Mouse (Mus musculus): ENCODE results near the gene Nfkb1. TPM values are rescaled to one million over a fixed set of nuclear protein-coding genes. Genes with fewer than 3 reads are reported as not detected.

Gene Nfkb1
- total and polyA plus RNA-seq, 2 experiments from 2014 or later: 4.2 to 26.2 TPM

GRCm38 (mm10) chr3:135692999-135693398, 1.7 kb upstream of the Nfkb1 start:
- peak; percentile 59 for DNase-seq (ENCODE audit: low spot score)
- WGBS: 15% methylated on average over 3 of the region's 3 CpGs
- ATAC-seq (ENCODE audit: low FRiP score): no peak

DNA sequence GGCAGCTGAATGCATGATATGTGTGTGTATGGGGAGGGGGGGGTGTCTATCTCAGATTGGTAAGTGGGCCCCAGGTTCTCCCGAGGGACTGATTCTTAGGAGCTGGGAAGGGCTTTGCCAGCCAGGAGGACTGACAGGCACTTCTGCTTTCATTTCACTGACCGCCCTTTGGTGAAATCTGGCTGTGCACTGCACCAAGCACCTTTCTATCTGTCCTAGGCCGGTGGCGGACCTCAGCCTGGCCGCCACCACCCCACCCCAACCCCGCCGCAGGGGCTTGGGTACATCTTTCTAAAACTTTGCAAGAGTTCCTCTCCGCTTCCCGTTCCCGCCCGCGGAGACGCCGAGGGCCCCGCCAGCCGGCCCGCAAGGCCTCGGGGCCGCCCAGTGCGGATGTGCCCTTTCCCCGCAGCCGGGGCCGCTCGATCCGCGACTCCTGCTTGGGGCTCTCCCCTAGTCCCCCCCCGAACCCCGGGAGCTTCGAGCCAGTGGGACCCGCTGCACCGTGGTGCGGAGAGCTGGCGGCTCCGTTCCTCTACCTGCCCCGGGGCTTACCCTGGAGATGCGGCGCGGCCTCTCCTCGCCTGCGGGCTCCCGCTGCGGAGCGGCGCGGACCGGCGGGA, 668 bp downstream of the Nfkb1 start:
- Histone ChIP-seq H3K9me3 (ENCODE audit: low read length) (no peaks in the 10 kb centered on the region), H3K4me1 (ENCODE audit: insufficient read depth, low read length) (peaks cover 10% of the 10 kb centered on the region; the same call in 1 of the 2 replicates), H3K9ac (replicated peaks; ENCODE audit: low read length, poor library complexity, severe bottlenecking) (peak overlapping the region; percentile 94), H3K4me3 (ENCODE audit: low read depth, low read length) (peak overlapping the region; percentile 81), H3K4me2 (ENCODE audit: low read depth, low read length, poor library complexity, severe bottlenecking) (peak overlapping the region; percentile 86), H3K36me3 (ENCODE audit: insufficient read depth, low read length) (no peaks in the 10 kb centered on the region), H3K27ac (ENCODE audit: low read depth, low read length) (peak overlapping the region; percentile 89), H3K27me3 (ENCODE audit: insufficient read depth, low read length) (no peaks in the 10 kb centered on the region)
- no peak for TF ChIP-seq CTCF (IDR thresholded peaks at IDR 0.05)
- DNase-seq (ENCODE audit: low spot score): peak; percentile 57
- WGBS: 1% methylated on average over 35 of the region's 47 CpGs
- ATAC-seq (ENCODE audit: low FRiP score): peak; percentile 65

More at GRCm38 (mm10) chr3:135692999-135693398, 1.7 kb upstream of the Nfkb1 start:
- Histone ChIP-seq H3K27ac (ENCODE audit: low read depth, low read length) (no peak overlapping the region), H3K36me3 (ENCODE audit: insufficient read depth, low read length) (no peaks in the 10 kb centered on the region), H3K4me2 (ENCODE audit: low read depth, low read length, poor library complexity, severe bottlenecking) (no peak overlapping the region), H3K4me3 (ENCODE audit: low read depth, low read length) (no peak overlapping the region), H3K27me3 (ENCODE audit: insufficient read depth, low read length) (no peaks in the 10 kb centered on the region), H3K4me1 (ENCODE audit: insufficient read depth, low read length) (peaks cover 10% of the 10 kb centered on the region; the same call in 1 of the 2 replicates), H3K9me3 (ENCODE audit: low read length) (no peaks in the 10 kb centered on the region), H3K9ac (replicated peaks; ENCODE audit: low read length, poor library complexity, severe bottlenecking) (no peak overlapping the region)
- TF ChIP-seq CTCF (IDR thresholded peaks at IDR 0.05): peak; percentile 10; the same call in 1 of the 2 replicates

DNA sequence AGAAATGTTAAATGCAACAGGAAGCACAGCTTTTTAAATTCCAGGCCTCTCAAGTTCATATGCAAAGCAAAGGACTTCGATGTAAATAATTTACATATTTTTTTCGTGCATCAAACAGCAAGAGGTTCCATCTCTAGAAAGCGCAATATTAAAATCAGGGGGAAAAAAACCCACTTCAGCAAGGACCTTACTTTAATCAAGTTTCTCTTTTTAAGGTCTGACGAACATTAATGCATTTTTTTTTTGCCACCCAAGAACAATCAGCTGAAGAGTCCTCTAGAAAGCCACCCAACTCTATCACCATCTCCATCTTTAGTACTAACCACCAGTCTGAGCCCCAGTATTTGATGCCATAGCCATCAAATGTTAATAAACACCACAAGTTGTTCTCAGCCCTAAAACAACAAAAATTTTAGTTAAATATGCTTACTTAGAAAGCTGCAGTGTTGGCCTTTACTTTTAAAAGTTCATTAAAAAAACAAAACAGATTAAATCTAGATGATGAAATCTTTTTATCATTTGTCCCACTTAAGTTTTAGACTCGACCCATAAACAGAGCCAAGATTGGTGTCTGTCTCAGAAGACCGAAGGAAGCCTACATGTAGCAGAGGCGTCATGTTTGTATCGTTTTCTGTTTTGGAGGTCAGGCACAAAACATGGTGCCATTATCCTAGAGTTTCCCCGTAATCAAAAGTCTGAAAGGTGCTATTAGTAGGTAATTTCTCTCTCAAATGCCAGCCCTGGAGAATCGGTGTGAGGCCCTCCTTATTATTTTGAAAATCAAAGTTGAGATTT, 1.4 kb downstream of the Nfkb1 start:
- Histone ChIP-seq H3K27me3 (ENCODE audit: insufficient read depth, low read length) (no peaks in the 10 kb centered on the region), H3K4me2 (ENCODE audit: low read depth, low read length, poor library complexity, severe bottlenecking) (peak overlapping the region; percentile 86), H3K9ac (replicated peaks; ENCODE audit: low read length, poor library complexity, severe bottlenecking) (peak overlapping the region; percentile 94), H3K9me3 (ENCODE audit: low read length) (no peaks in the 10 kb centered on the region), H3K4me1 (ENCODE audit: insufficient read depth, low read length) (peaks cover 10% of the 10 kb centered on the region; the same call in 1 of the 2 replicates), H3K4me3 (ENCODE audit: low read depth, low read length) (peak overlapping the region; percentile 81), H3K36me3 (ENCODE audit: insufficient read depth, low read length) (no peaks in the 10 kb centered on the region), H3K27ac (ENCODE audit: low read depth, low read length) (peak overlapping the region; percentile 89)
- ATAC-seq (ENCODE audit: low FRiP score) (no peak), DNase-seq (ENCODE audit: low spot score) (no peak)
- TF ChIP-seq CTCF (IDR thresholded peaks at IDR 0.05): no peak
- WGBS: 53% methylated on average over 10 of the region's 10 CpGs

- no peaks in the 10 kb centered on the region for H3K36me3 ChIP-seq (ENCODE audit: insufficient read depth, low read length)
- H3K9me3 ChIP-seq (ENCODE audit: low read length): no peaks in the 10 kb centered on the region
- H3K9ac ChIP-seq (replicated peaks; ENCODE audit: low read length, poor library complexity, severe bottlenecking): no peak overlapping the region
- DNase-seq (ENCODE audit: low spot score) (no peak), ATAC-seq (ENCODE audit: low FRiP score) (no peak)
- H3K4me2 ChIP-seq (ENCODE audit: low read depth, low read length, poor library complexity, severe bottlenecking): peak overlapping the region; percentile 86
- WGBS: 64% methylated on average over 11 of the region's 11 CpGs
- TF ChIP-seq CTCF (IDR thresholded peaks at IDR 0.05): no peak
- no peak overlapping the region for H3K27ac ChIP-seq (ENCODE audit: low read depth, low read length)
- H3K4me3 ChIP-seq (ENCODE audit: low read depth, low read length): peak overlapping the region; percentile 81; the same call in 1 of the 2 replicates
- no peaks in the 10 kb centered on the region for H3K27me3 ChIP-seq (ENCODE audit: insufficient read depth, low read length)
- H3K4me1 ChIP-seq (ENCODE audit: insufficient read depth, low read length): peaks cover 10% of the 10 kb centered on the region; the same call in 1 of the 2 replicates
Measured at GRCm38 (mm10) chr3:135688970-135689772, 2.2 kb downstream of the Nfkb1 start.

GRCm38 (mm10) chr3:135687965-135688364, 3.4 kb downstream of the Nfkb1 start:
- Histone ChIP-seq H3K4me2 (ENCODE audit: low read depth, low read length, poor library complexity, severe bottlenecking) (no peak overlapping the region), H3K36me3 (ENCODE audit: insufficient read depth, low read length) (no peaks in the 10 kb centered on the region), H3K4me1 (ENCODE audit: insufficient read depth, low read length) (peaks cover 10% of the 10 kb centered on the region; the same call in 1 of the 2 replicates), H3K9ac (replicated peaks; ENCODE audit: low read length, poor library complexity, severe bottlenecking) (no peak overlapping the region), H3K27me3 (ENCODE audit: insufficient read depth, low read length) (no peaks in the 10 kb centered on the region), H3K4me3 (ENCODE audit: low read depth, low read length) (no peak overlapping the region), H3K9me3 (ENCODE audit: low read length) (no peaks in the 10 kb centered on the region), H3K27ac (ENCODE audit: low read depth, low read length) (no peak overlapping the region)
- no peak for ATAC-seq (ENCODE audit: low FRiP score)
- WGBS: 73% methylated on average over 9 of the region's 9 CpGs
- no peak for TF ChIP-seq CTCF (IDR thresholded peaks at IDR 0.05)
- DNase-seq (ENCODE audit: low spot score): no peak
